ENCODE assay signal across 16 mouse cellular contexts in the genomic region with DNA sequence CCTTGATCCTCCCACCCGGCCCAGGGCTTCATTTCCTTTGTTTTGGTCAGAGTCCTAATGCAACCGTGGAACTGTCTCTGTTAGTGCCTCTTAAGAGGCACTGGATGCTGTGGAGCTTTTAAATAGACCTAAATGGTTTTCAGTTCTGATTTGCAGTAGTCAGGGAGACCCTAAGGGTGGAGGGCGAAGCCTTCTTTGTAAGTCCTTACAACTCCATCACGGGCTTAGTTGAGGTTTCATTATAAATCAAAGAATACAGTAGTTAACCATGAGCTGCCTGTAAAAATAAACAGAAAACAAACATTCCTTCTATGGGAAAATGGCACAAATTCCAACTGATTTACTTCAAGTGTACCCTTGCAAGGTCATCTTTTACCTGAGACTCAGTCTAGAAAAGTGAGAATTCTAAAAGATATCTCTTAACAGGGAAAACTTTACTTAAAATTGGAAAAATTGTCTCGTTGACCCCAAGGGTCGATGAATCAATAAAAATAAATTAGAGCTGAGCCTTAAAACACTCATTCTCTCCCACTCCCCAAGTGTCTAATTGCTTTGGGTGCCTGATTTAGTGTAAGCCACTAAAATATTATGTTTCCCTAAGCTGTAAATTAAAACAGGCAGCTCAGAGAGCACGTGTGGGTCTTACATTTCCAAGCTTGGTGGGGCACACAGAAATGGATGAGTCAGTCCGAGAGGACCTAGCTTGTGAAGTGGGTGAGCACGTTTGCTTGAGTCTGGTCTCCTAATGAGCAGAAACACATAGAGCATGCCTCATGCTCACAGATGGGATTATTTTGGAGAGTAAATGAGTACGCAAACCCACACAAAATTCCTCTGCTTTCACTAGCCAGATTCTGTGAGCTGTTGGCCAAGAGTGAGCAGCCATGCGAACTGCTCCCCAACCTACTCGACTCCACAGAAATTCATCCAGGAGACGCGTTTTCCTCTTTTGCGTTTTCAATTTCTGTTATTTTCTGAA.
A peak's percentile ranks its signal among the peaks of the same experiment; 100 is the strongest.
DNase-seq lines count a peak whose midpoint lies in the region; TF ChIP-seq lines count a peak whose summit lies in the region.
"Had no signal": no experiment of that assay in that cellular context is flagged by ENCODE, and none has a peak within 500 bp of the region (broad histone marks: within the 10 kb centered on the region; RNA-seq: fewer than 3 reads in every experiment).

No protein-coding gene starts in this region.

- H3K4me3 ChIP-seq in layer of hippocampus, adult 2 months = no peak overlapping the region
- H3K4me3 ChIP-seq: forebrain, embryonic 13.5 days; liver, embryonic 13.5 days; midbrain, embryonic 10.5 days; neural tube, embryonic 13.5 days had no signal

- intact Hi-C loops in left cerebral cortex, postnatal 36 days (cut with DNase I) = no loop called here

- peak overlapping the region; percentile 53; the same call in 1 of the 2 replicates for H3K27ac ChIP-seq in layer of hippocampus, adult 2 months
- H3K27ac ChIP-seq: forebrain, embryonic 13.5 days; liver, embryonic 13.5 days; midbrain, embryonic 10.5 days; neural tube, embryonic 13.5 days had no signal

- no peak for TF ChIP-seq CTCF in layer of hippocampus, adult 2 months (conservative IDR thresholded peaks at IDR 0.05)

- DNase-seq in frontal cortex, adult 2 months (ENCODE audit: extremely low spot score in 1 of 2, low spot score in 1 of 2) = peak; percentile 18 to 25
- DNase-seq in frontal cortex, postnatal 10 days (ENCODE audit: low spot score in 2 of 2) = no peak
- peak; percentile 14 to 15 for DNase-seq in left cerebral cortex, postnatal 36 days (ENCODE audit: low spot score in 2 of 2)
- DNase-seq in left cerebral cortex, adult 11 months (ENCODE audit: low spot score) = no peak
- DNase-seq in layer of hippocampus, adult 2 months (ENCODE audit: low spot score in 2 of 2) = peak; percentile 47 to 82
- DNase-seq in right cerebral cortex, postnatal 36 days (ENCODE audit: low spot score in 2 of 2) = peak; percentile 15 to 25
- no peak for DNase-seq in cerebellum, adult 11 months
- DNase-seq in retina, postnatal 1 day = no peak
- DNase-seq: B cell, adult 2 months; cerebellum, adult 18-20 months; heart, postnatal 36 days; kidney, adult 2 months; liver, embryonic 13.5 days had no signal

Comparison
In these comparisons a context has a peak if more than half of its experiments do, and no peak if none do; other contexts are left out.
1. DNase-seq: peak in frontal cortex, adult 2 months (2 of 2), left cerebral cortex, postnatal 36 days (2 of 2), layer of hippocampus, adult 2 months (2 of 2) and right cerebral cortex, postnatal 36 days (2 of 2); none in frontal cortex, postnatal 10 days (0 of 2), left cerebral cortex, adult 11 months (single experiment), cerebellum, adult 11 months (single experiment) and retina, postnatal 1 day (single experiment).